Mouse (Mus musculus) 416B (cell line): ENCODE results near the gene Mettl11b.
"Not testable (repeated sequence)": the region's sequence is repeated elsewhere in the genome, so short reads cannot be mapped to it uniquely, and the experiment has no call there.

ENCODE experiments used
- DNase-seq: peaks from one replicate; pipeline ENCODE4 v3.0.0; 2011; ENCODE audit warnings: low read depth

The Mettl11b gene

DNA sequence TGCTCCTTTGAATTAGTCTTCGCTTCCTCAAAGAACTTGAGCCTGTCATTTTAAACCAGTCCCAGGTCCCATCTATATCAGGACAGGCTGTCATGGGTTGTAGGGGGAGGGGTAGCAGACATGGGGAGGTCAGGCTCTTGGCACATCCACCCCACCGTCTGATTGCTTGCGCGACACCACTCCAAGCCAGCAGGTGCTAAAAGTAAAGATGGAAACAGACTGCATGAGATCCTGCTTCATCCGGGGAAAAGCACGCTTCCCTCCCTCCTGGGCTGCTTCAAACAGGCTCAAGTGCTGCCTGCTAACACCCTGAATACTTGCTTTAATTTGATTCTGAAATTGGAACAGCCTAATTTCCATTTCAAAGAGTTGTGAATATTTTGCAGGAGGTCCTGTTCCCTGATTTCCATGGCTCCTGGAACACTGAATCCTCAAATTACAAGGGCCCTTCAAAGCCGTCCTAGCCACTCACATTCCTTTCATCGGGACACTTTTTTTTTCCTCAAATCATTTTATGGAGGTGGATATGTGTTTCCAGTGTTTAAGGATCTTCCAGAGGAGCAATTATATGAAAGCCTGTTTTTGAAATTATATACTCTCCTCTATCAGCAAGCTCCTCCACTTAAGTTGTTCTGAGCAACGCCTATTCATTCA lies at the start of gene Mettl11b:
TSS of gene Mettl11b (minus strand) at position 127 of the 654 bp plus-strand sequence.
- DNase-seq: no peak

GRCm38 (mm10) chr1:163757462-163758207 lies 32.6 kb upstream of the Mettl11b start:
- DNase-seq: no peak

GRCm38 (mm10) chr1:163751360-163751992 lies 26.4 kb upstream of the Mettl11b start:
- DNase-seq: no peak

DNA sequence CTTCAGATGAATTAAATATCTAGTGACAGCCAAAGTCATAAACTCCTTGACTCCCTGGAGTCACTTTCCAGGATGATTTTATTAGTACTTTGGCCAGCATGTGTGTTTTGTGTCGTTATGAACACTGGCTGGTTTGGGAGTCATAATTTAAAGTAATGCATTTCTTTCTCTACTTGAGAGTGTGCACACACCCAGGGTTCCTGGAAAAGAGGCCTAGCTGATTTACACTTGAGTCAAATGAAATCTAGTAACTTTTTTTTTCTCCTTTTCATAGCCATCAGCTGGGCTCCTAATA lies 12.2 kb upstream of the Mettl11b start:
- no peak for DNase-seq

DNA sequence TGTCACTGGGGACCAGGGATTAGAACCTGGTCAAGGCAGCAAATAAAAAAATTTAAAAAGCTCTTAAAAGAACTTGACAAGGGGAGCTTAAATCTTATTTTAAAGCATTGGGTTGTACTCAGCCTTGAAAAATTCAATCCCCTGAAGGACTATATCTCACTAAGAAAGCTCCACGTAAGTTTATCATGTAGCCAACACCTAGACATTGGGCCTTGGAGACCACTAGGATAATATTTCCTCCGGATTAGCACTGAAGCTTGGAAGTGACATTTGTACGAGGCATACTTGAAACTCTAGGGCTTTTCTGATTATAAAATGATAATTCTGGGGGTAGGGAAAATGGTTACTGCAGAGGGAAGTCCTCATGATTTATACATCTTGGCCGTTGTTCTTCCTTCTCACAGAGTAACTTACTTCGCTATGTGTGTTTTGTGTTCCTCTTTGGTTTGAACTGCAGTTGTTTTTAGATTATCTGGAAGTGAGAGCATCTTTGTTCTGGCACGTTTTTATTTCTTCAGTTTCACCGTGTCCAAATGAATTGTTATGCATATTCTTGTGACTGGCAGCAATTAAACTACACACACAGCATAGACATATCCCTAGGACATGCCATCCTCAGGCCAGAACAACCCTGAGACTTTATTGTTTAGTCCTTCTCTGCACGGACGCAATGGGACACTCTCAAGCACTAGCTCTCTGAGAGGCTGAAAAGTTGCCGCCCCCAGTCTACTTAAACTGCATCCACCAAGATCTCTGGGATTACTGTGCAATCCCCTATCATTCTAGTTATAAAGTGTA lies 11.6 kb upstream of the Mettl11b start:
- no peak for DNase-seq

DNA sequence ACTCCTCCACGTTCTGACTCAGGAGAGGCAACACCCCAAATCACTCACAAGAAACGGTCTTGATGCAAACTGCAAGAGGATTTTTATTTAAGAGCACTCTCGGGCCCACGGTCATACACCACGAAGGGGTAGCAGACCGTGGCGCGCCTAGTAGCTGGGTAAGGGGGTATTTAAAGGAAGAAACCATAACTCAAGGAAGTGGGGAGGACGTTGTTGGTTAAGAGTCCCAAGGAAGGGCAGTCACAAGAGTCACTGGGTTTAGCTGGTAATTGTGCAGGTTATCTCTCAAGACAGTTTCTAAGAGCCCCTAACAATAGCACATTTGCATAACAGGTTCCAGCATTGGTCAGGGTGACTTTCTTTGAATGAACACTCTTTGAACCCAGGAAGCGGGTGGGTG lies 6.1 kb upstream of the Mettl11b start:
- DNase-seq: not testable (repeated sequence)

GRCm38 (mm10) chr1:163723913-163724312 lies 1.1 kb downstream of the Mettl11b start:
- no peak for DNase-seq

- DNase-seq: no peak
These were observed 16.4 kb downstream of the Mettl11b start for GRCm38 (mm10) chr1:163708618-163709017.

DNA sequence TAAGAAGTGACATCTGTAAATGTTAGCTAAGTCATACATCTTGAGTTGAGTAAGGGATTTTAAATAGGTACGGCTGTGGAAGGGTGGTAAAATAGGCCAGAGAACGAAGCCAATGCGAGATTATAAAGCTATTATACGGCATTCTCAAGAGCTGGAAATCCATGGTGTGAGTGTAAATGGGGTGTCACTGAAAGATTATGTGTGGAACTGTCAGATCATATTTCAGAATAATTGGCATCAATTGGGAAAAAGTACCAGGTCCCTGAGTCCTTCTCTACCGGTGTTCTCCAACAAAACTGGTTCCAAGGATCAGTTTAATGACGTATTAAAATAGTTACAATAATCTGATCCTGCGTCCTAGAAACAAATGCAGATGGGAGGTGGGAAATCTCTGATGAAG lies 24.5 kb downstream of the Mettl11b start:
- no peak for DNase-seq

DNA sequence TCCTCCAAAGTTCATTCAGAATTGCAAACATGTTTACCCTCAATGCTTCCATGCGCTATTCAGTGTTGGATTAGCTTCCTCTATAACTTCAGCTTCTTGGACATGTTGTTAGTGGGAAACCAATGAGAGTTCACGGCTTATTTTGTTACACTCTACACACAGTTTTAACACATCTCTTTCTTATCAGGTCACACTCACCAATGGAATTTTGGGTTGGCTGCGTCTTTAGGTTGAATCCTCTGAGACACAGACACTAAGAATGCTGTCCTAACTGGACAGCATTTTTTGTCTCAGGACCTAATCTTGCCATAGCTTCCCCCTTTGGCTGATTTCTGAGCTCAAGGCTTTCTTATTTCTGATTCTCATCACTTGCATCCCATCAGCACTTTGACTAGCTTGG lies 25.3 kb downstream of the Mettl11b start:
- DNase-seq: no peak

DNA sequence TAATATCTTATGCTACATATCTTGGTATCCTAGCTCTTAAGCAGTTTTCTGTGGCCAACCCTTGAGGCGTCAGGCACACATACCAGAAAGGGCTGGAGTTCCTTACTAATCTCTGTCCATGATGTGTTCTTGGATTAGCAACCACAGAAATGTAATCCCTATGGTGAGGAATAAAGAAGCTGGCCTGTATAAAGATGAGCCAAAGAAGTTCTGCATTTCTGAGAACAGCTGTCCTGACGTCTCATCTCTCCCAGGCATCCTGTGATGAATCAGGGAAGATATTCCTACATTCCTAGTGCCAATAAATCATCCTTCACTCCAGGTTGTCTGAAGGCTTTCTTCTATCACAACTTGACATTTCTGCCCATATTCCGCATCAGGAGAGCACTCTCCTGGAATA lies 33.2 kb downstream of the Mettl11b start:
- no peak for DNase-seq

GRCm38 (mm10) chr1:163682935-163683430 lies 42.0 kb downstream of the Mettl11b start:
- DNase-seq: no peak

DNA sequence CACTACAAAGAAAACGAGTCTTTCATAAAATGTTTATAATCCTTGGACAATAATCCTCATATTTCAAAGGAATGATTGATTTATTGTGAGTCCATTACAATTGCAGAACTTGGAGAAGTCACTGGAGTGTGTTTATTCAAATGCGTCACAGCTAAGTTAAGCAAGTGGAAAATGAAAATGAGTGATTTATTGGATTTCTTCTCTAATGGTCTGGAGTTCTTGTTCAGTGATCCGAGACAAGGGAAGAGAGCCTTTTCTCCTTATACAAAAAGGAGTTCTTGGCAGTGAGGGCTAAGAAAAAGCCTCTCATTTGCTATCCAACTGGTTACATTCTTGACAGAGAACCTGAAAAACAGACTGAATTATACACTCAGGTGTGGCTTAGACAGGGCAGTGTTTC lies 42.9 kb downstream of the Mettl11b start:
- DNase-seq: no peak

- no peak for DNase-seq
These were observed 52.2 kb downstream of the Mettl11b start for GRCm38 (mm10) chr1:163672866-163673265.

DNA sequence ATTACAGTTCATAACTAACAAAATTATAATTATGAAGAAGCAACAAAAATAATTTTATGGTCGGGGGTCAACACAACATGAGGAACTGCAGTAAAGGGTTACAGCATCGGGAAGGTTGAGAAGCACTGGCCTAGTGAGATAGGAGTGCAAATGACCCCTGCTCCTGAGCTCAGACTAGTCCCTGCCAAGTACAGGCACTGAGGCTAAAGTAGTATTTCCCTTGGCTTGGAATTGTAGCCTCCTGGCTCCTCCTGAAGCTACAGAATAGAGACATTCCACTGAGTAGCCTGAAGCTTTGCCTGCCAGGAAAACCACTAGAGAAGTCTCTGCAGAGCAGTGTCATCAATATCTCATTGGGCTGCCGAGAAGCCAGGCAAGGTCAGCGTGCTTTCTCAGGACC lies 53.7 kb downstream of the Mettl11b start:
- no peak for DNase-seq

GRCm38 (mm10) chr1:163670702-163671101 lies 54.3 kb downstream of the Mettl11b start:
- DNase-seq: no peak

DNA sequence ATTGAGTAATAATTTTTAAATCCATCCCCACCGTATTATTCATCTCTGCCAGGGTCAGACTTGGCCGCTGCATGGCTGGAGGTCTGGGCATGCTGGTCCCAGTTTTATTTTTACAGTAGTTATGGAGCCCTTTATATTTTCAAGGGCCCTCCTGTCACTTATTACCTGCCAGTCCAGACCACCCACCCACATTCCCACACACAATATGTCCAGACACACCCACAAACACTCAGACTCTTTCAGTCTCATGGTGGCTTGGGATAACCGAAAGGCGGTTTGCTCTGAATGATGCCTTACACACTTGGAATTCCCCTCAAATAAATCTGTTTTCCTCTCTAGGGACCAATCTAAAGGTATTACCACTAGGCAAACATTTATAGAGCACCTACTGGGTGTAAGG lies 55.1 kb downstream of the Mettl11b start:
- DNase-seq: no peak

- no peak for DNase-seq
These were observed 62.6 kb downstream of the Mettl11b start for GRCm38 (mm10) chr1:163662416-163662815.

- no peak for DNase-seq
These were observed 66.5 kb downstream of the Mettl11b start for GRCm38 (mm10) chr1:163658535-163658928.

- DNase-seq: no peak
These were observed 67.1 kb downstream of the Mettl11b start for GRCm38 (mm10) chr1:163657766-163658534.

DNA sequence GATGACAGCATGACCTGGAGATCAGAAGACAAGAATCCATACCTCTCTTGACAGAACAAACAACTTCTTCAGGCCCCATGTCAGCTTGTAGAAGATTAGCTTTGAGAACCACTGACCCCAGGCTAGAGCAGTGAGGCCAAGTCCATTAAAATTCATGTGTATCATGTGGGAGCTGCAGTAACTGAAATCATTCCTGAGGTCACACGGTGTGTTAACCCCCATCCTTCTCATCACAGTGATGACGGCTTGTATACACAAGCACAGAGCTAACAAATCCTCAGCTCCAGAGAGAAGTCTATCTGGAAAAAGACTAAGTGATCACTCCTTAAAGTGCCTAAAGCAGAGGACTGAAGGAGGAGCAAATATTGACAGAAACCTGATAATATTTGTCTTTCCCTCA lies 68.0 kb downstream of the Mettl11b start:
- DNase-seq: no peak

DNA sequence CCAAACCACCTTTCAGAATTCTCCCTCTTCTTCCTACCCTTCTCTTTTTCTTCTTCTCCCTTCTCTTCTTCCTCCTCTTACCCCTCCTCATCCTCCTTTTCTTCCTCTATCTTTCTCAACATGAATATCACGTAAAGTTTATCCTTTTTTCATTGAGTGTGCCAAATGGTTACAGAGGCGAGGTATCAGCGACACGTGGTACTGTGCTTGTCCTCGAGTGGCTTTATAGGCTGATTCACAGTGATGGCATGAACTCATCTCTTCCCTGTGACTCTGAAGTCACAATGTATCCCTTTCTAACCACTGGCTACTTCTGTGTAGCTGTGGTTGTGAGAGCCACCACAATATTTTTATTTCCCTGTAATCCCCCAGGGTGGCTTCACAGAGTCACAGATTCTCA lies 68.6 kb downstream of the Mettl11b start:
- DNase-seq: no peak
